ENCODE assay signal across 11 mouse cellular contexts in genomic region chr2:48767778-48768177, GRCm38 (mm10). TPM values are rescaled to one million over a fixed set of nuclear protein-coding genes. Genes with fewer than 3 reads are reported as not detected.
DNase-seq lines count a peak whose midpoint lies in the region; ATAC-seq lines count a peak whose summit lies in the region.
"Had no signal": no experiment of that assay in that cellular context is flagged by ENCODE, and none has a peak within 500 bp of the region (broad histone marks: within the 10 kb centered on the region; RNA-seq: fewer than 3 reads in every experiment).

No protein-coding gene starts in this region.

- no peak for ATAC-seq in heart, embryonic 12.5 days (ENCODE audit: insufficient number of reproducible peaks, low FRiP score)
- no peak for ATAC-seq in intestine, embryonic 15.5 days
- ATAC-seq in hindbrain, embryonic 11.5 days (ENCODE audit: low FRiP score), result no peak
- ATAC-seq: hindbrain, embryonic 16.5 days had no signal

- no peak overlapping the region for H3K4me2 ChIP-seq in heart, embryonic 12.5 days
- no peak overlapping the region for H3K4me2 ChIP-seq in intestine, embryonic 15.5 days (replicated peaks)
- no peak overlapping the region for H3K4me2 ChIP-seq in hindbrain, embryonic 11.5 days (replicated peaks; ENCODE audit: low read depth, low read length)
- H3K4me2 ChIP-seq: liver, embryonic 15.5 days had no signal

- peak; percentile 3 to 9 for DNase-seq in heart, postnatal 10 days
- DNase-seq in right cerebral cortex, adult 2 months (ENCODE audit: low spot score in 2 of 2), result peak; percentile 22 to 28
- DNase-seq in right cerebral cortex, postnatal 14 days, result no peak
- peak; percentile 17 to 57 for DNase-seq in left cerebral cortex, postnatal 14 days (ENCODE audit: low spot score in 2 of 2)
- no peak for DNase-seq in hindbrain, embryonic 11.5 days (ENCODE audit: low spot score)
- DNase-seq: cerebellum, adult 18-20 months; kidney, adult 9 months had no signal

- 79% methylated on average over 2 of the region's 2 CpGs for WGBS in heart, embryonic 12.5 days
- WGBS in intestine, embryonic 15.5 days, result 87% methylated on average over 2 of the region's 2 CpGs
- 93% methylated on average over 2 of the region's 2 CpGs for WGBS in hindbrain, embryonic 11.5 days

- no peaks in the 10 kb centered on the region for H3K36me3 ChIP-seq in heart, embryonic 12.5 days
- no peaks in the 10 kb centered on the region for H3K36me3 ChIP-seq in intestine, embryonic 15.5 days
- H3K36me3 ChIP-seq in hindbrain, embryonic 11.5 days (ENCODE audit: control insufficient read depth, insufficient read depth, low read length), result no peaks in the 10 kb centered on the region
- H3K36me3 ChIP-seq: liver, embryonic 15.5 days had no signal

- H3K4me1 ChIP-seq in heart, embryonic 12.5 days (replicated peaks), result no peaks in the 10 kb centered on the region
- no peaks in the 10 kb centered on the region for H3K4me1 ChIP-seq in intestine, embryonic 15.5 days (replicated peaks)
- H3K4me1 ChIP-seq in hindbrain, embryonic 11.5 days (replicated peaks; ENCODE audit: control insufficient read depth, insufficient read depth, low read length), result no peaks in the 10 kb centered on the region
- H3K4me1 ChIP-seq: liver, embryonic 15.5 days had no signal

- no peak overlapping the region for H3K27ac ChIP-seq in heart, embryonic 12.5 days (ENCODE audit: poor library complexity, severe bottlenecking)
- H3K27ac ChIP-seq in intestine, embryonic 15.5 days, result no peak overlapping the region
- no peak overlapping the region for H3K27ac ChIP-seq in hindbrain, embryonic 11.5 days (ENCODE audit: low read depth, low read length)
- H3K27ac ChIP-seq: liver, embryonic 15.5 days had no signal

- H3K27me3 ChIP-seq in heart, embryonic 12.5 days (replicated peaks), result no peaks in the 10 kb centered on the region
- H3K27me3 ChIP-seq in intestine, embryonic 15.5 days (replicated peaks), result no peaks in the 10 kb centered on the region
- no peaks in the 10 kb centered on the region for H3K27me3 ChIP-seq in hindbrain, embryonic 11.5 days (ENCODE audit: control insufficient read depth, insufficient read depth, low read length)
- H3K27me3 ChIP-seq: liver, embryonic 15.5 days had no signal

- H3K9me3 ChIP-seq in heart, embryonic 12.5 days (replicated peaks), result no peaks in the 10 kb centered on the region
- no peaks in the 10 kb centered on the region for H3K9me3 ChIP-seq in intestine, embryonic 15.5 days
- H3K9me3 ChIP-seq in hindbrain, embryonic 11.5 days (ENCODE audit: control insufficient read depth, low read length), result no peaks in the 10 kb centered on the region
- H3K9me3 ChIP-seq: liver, embryonic 15.5 days had no signal

- no peak overlapping the region for H3K9ac ChIP-seq in heart, embryonic 12.5 days
- H3K9ac ChIP-seq in intestine, embryonic 15.5 days, result no peak overlapping the region
- no peak overlapping the region for H3K9ac ChIP-seq in hindbrain, embryonic 11.5 days (ENCODE audit: low read depth, low read length)
- H3K9ac ChIP-seq: liver, embryonic 15.5 days had no signal

- H3K4me3 ChIP-seq in heart, embryonic 12.5 days, result no peak overlapping the region
- no peak overlapping the region for H3K4me3 ChIP-seq in intestine, embryonic 15.5 days (replicated peaks)
- no peak overlapping the region for H3K4me3 ChIP-seq in hindbrain, embryonic 11.5 days (ENCODE audit: low read depth, low read length)
- H3K4me3 ChIP-seq: liver, embryonic 15.5 days had no signal

- intact Hi-C loops in heart, postnatal 10 days (cut with DNase I), result no loop called here
- intact Hi-C loops in left cerebral cortex, postnatal 14 days (cut with DNase I), result no loop called here

RNA-seq across cellular contexts. Expression of gene Acvr2a, which starts 46.1 kb away (rescaled TPM):
- total RNA-seq in heart, postnatal 10 days (2021), result 10 to 100 TPM; 17.7 to 20.2 TPM
- polyA plus RNA-seq in heart, embryonic 12.5 days (2016; fragmentation: Nextera tagmentation; extraction: Ambion mirVana), result 16.9 and 17.3 TPM in 2 replicates
- 10 to 100 TPM; 48.5 to 60.9 TPM for total RNA-seq in left cerebral cortex, postnatal 14 days (2021)
- 13.7 and 16.6 TPM in 2 replicates for polyA plus RNA-seq in intestine, embryonic 15.5 days (2015; fragmentation: Nextera tagmentation; extraction: Ambion mirVana)
- polyA plus RNA-seq in hindbrain, embryonic 11.5 days (2014; fragmentation: Nextera tagmentation; extraction: Ambion mirVana), result 42.8 and 47.5 TPM in 2 replicates

Comparison
In these comparisons a context has a peak if more than half of its experiments do, and no peak if none do; other contexts are left out.
1. DNase-seq: peak in heart, postnatal 10 days (2 of 2), right cerebral cortex, adult 2 months (2 of 2) and left cerebral cortex, postnatal 14 days (2 of 2); none in right cerebral cortex, postnatal 14 days (single experiment) and hindbrain, embryonic 11.5 days (single experiment).